Mouse (Mus musculus): ENCODE measurements around the gene Magi2.
"Not testable (repeated sequence)": the region's sequence is repeated elsewhere in the genome, so short reads cannot be mapped to it uniquely, and the experiment has no call there.

The Magi2 gene

DNA sequence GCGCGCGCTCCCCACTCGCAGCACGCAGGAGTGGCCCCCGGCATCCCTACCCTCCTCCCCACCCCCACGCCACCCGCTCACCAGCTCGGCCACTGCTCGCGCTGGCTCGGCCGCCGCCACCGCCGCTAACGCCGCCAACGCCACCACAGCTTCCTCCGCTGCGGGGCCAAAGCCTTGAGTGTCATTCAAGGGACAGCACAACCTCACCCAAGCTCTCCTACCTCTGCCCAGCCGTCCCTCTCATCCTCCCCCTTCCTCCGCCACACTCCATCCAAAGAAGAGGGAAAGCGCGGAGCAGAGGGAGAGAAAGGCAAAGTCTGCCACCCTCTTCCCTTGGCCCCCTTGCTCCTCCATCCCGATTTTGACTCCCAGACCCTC, at the start of gene Magi2:
Gene Magi2 (plus strand): TSS at position 171 of the 378 bp plus-strand sequence.
- no peak for DNase-seq (ENCODE audit: low spot score)

GRCm38 (mm10) chr5:19178594-19178993, 48.2 kb upstream of the Magi2 start:
- DNase-seq (ENCODE audit: low spot score), result no peak

- no peak for DNase-seq (ENCODE audit: low spot score)
Observed at GRCm38 (mm10) chr5:19186175-19186574, 40.7 kb upstream of the Magi2 start.

DNA sequence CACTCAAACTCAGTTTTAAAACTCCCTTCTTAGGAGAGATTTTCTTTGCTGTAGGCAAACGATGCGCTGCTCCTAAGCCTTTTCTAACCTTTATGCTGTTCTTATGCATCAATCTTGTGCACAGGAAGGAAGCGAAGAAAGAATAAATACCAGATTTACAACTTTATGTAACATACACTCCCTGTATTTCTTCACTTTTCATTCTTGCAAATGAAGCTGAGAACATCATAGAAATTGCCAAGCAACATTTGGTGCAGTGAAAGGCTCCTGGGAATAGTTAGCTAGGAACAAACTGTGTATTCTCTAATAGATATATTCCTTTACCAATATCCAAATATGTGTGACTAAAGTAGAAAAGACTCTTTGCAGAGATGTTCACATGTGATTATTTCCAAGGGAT, 15.2 kb upstream of the Magi2 start:
- no peak for DNase-seq (ENCODE audit: low spot score)

DNA sequence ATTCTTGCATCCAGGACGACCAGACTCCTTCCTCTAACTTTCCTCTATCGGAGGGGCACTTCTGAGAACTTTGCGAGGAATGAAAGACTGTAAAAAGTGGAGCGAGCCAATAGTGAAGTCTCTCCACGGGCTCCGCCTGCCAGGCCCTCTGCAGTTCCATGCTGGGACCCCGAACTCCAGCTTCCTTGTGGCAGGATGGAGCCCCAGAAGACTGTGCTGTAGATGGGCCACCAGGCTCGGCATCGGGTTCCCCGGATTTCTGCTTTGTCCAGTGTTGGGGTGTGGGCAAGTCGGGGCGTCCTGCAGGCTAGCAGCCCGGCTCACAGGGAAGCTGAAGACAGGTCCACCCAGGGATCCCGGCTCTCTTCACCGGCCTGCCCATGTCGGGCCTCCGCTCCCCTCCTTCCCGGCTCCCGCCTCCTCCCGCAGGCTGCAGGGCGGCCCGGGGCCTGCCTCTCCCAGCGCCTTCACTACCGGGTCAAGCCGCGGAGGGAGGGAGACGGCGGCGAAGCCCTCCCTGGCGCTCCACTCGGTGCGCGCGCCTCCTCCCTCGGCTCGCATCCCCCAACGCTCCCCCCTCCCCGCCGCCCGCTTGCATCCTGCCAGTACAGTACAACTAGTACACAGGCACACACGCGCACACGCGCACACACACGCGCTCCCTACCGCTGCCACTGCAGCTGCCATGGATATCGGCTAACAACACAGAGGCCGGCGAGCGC, 531 bp upstream of the Magi2 start:
- peak; percentile 90 for DNase-seq (ENCODE audit: low spot score)

- DNase-seq (ENCODE audit: low spot score), result peak; percentile 42
Observed at GRCm38 (mm10) chr5:19227281-19227680, 445 bp downstream of the Magi2 start.

GRCm38 (mm10) chr5:19227791-19228331, 1.0 kb downstream of the Magi2 start:
- peak; percentile 69 for DNase-seq (ENCODE audit: low spot score)

DNA sequence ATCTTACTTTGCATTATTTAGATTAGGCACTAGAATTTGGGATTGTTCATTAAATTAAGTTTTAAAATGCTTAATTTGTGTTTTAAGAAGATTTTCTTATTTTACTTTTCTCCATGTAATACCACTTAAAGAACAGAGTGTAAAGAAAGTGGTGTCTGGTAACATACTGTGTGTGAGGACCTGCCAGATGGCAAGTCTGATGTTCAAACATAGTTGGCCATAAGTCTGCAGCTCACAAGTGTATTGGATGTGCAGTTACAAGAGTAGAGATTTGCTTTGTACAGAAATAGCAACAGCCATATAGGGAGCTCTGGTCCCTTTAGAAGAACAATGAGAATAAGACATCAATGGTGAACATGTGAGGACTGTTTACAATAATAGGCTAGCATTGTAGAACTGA, 15.0 kb downstream of the Magi2 start:
- DNase-seq (ENCODE audit: low spot score), result no peak

GRCm38 (mm10) chr5:19246426-19246825, 19.6 kb downstream of the Magi2 start:
- DNase-seq (ENCODE audit: low spot score), result no peak

GRCm38 (mm10) chr5:19247266-19247665, 20.4 kb downstream of the Magi2 start:
- DNase-seq (ENCODE audit: low spot score), result no peak

- DNase-seq (ENCODE audit: low spot score), result no peak
Observed at GRCm38 (mm10) chr5:19262816-19263215, 36.0 kb downstream of the Magi2 start.

- DNase-seq (ENCODE audit: low spot score), result no peak
Observed at GRCm38 (mm10) chr5:19264627-19265026, 37.8 kb downstream of the Magi2 start.

- DNase-seq (ENCODE audit: low spot score), result no peak
Observed at GRCm38 (mm10) chr5:19292581-19292980, 65.7 kb downstream of the Magi2 start.

DNA sequence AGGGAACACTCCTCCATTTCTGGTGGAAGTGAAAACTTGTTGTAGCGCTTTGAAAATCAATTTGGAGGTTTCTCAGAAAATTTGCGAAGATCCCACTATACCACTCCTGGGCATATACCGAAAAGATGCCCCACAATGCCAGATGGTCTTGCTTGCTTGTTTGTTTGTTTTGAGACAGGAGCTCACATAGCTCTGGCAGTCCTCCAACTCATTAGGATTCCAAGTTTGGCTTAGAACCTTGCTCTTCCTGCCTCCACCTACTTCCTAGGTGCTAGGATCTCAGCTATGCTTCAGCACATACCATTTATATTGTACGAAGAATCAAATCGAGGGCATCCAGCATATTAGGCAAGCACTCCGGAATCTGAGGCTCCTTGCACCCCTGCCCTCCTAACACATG, 79.8 kb downstream of the Magi2 start:
- no peak for DNase-seq (ENCODE audit: low spot score)

GRCm38 (mm10) chr5:19309870-19310269, 83.0 kb downstream of the Magi2 start:
- no peak for DNase-seq (ENCODE audit: low spot score)

DNA sequence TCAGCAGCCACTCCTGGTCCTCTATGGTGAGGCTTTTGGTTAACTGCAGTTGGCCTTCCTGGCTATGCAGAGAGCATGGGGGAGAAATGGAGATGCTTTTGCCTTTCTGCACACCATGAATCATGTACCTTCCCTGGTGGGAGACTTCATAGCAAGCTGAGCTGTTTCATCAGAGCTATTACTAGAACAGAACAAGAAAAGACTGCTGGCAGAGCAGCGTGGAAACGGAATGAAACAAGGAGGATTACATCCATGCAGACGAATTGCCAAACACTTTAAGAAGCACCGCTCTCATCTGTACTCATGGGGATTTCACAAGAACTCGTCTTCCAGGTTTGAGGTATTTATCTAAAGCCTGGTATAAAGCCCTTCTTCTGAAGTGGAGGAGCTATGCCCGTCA, 95.7 kb downstream of the Magi2 start:
- DNase-seq (ENCODE audit: low spot score), result no peak

- peak; percentile 63 for DNase-seq (ENCODE audit: low spot score)
Observed at GRCm38 (mm10) chr5:19337561-19337960, 110.7 kb downstream of the Magi2 start.

DNA sequence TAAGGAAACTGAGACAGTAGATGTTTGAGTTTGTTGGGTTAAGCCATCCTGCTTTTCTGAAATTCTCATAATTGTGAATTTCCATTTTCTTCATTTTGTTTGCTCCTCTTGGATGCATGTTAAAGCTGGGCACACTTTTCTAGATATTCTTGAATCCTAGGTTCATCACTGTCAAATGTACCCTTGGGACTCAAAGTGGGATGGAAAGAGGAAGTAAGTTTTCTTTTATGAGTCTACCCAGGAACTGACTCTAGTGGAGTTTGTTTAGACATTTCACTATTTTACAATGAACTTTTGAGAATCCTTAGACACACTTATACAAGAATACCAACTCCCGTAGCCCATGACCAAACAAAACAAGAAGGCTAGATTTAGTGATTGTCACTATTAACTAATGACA, 141.3 kb downstream of the Magi2 start:
- no peak for DNase-seq (ENCODE audit: low spot score)

DNA sequence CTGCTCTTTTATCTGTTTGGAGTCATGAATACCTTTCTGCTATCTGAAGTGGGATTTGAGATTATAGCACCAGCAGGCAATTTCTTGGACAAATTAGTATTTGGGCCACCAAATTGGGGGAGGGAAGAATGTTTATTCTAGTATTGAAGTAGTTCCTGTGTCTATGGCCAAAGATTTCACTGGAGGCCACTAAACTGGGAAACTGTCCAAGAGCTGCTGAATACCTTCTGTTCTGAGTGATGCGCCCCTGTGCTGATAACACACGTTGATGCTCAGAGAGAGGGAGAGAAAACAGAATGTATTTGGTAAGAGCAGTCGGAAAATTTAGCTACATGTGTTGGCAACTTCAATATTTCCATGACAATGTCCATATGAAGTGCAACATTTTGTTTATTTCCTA, 169.0 kb downstream of the Magi2 start:
- DNase-seq (ENCODE audit: low spot score), result no peak

GRCm38 (mm10) chr5:19400299-19400698, 173.5 kb downstream of the Magi2 start:
- no peak for DNase-seq (ENCODE audit: low spot score)

DNA sequence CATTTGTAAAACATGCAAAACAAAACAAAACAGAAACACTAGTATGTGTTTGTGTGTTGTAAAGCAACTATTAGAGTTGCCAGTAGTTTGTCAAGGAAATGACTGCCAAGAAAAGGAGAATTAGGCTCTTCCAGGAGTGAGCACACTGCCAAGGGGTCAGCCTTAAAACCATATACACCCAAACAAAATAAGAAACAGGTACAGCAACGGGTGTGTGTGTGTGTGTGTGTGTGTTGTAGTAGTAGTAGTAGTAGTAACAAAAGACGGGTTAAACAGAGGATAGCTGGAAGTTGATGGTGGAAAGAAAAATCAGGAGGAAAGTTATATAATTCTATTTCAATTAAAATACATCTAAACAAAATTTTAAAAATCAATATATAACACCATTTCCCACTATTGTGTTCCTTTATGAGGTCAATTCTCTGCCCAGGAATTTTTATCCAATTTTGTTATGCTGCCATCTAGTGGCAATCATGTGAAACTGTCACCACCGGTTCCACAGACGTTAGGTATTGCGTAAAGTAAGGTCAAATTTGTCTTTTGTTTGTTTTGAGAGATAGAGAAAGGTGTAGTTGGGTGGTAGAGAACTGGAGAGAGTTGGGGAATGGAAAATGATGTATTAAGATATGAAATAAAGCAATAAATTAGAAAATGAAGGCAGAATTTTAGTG, 174.0 kb downstream of the Magi2 start:
- peak; percentile 71 for DNase-seq (ENCODE audit: low spot score)

DNA sequence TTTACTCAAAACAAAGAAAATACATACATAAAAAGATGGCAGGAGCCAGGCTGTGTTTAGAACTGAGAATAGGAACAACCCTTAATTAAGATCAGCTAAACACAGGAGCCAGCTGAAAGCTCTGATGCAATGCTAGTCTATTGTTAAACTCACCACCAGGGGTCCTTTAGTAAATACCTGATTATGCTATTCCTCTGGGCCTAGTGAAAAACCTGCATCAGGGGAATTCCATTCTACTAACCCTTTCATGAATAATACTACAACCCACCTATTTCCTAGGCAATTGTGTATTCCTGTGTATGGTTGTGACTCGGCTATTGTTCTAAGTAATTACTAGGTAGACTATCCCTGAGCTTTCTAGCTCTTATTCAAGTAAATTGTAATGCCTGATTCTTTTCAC, 177.4 kb downstream of the Magi2 start:
- not testable (repeated sequence) for DNase-seq (ENCODE audit: low spot score)

- no peak for DNase-seq (ENCODE audit: low spot score)
Observed at GRCm38 (mm10) chr5:19414556-19414955, 187.7 kb downstream of the Magi2 start.

DNA sequence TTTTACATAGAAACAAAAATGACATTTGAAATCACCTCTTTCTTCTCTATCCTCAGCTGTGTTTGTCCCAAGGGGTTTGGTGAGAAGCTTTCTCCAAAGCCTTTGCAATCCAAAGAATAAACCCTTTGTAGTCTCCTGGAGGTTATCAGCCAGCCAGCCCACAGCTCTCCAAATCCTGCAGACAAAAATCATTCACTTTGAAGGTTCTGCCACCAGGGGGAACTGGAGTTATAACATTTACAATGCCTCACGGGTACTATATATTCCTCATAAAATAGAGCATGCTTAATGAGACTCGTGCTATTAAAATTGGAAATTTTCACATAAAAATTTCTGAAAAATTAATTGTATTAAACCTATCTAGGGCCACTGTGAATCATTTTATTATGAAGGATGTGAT, 202.5 kb downstream of the Magi2 start:
- DNase-seq (ENCODE audit: low spot score), result peak; percentile 67
